Comparison of ENCODE assay signal across 25 mouse cellular contexts in the genomic region with DNA sequence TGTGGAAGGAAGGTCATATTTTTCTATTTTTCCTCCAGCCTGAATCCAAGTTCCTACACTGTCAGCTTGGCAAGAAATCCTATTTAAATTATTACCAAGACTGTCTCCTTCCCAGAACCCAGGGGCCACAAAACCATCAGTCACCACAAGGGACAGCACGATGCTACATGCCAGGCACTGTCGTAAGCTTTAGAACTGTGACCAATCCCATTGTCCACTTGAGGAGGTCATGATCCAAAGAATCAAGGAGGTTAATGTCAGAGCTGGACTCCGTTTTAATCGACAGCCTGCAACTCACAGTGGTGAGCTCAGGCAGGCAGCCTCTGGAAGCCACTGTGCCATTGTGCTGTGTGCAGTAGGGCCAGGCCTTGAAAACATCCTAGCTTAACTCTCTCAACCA. TPM values are rescaled to one million over a fixed set of nuclear protein-coding genes. Genes with fewer than 3 reads are reported as not detected.
DNase-seq lines count a peak whose midpoint lies in the region; ATAC-seq and TF ChIP-seq lines count a peak whose summit lies in the region.
"Had no signal": no experiment of that assay in that cellular context is flagged by ENCODE, and none has a peak within 500 bp of the region (broad histone marks: within the 10 kb centered on the region; RNA-seq: fewer than 3 reads in every experiment).

No protein-coding gene starts in this region.

- no peak overlapping the region for H3K27ac ChIP-seq in hindbrain, postnatal 0 days
- no peak overlapping the region for H3K27ac ChIP-seq in hindbrain, embryonic 13.5 days
- H3K27ac ChIP-seq in neural tube, embryonic 11.5 days (ENCODE audit: low read depth, low read length): 0 out of 2 replicates have a peak overlapping the region, but pooled peaks have one; percentile 47
- H3K27ac ChIP-seq in neural tube, embryonic 15.5 days (replicated peaks): no peak overlapping the region
- H3K27ac ChIP-seq in intestine, postnatal 0 days (ENCODE audit: low read depth, low read length): no peak overlapping the region
- H3K27ac ChIP-seq: forebrain, embryonic 13.5 days; heart, embryonic 10.5 days; liver, embryonic 15.5 days; lung, embryonic 15.5 days; macrophage; neural tube, embryonic 12.5 days had no signal

- H3K27me3 ChIP-seq in hindbrain, postnatal 0 days (ENCODE audit: insufficient read depth, low read length): no peaks in the 10 kb centered on the region
- H3K27me3 ChIP-seq in hindbrain, embryonic 13.5 days: 0 out of 2 replicates have a peak, but pooled peaks cover 3% of the 10 kb centered on the region
- H3K27me3 ChIP-seq in neural tube, embryonic 11.5 days (ENCODE audit: control insufficient read depth, insufficient read depth, low read length): no peaks in the 10 kb centered on the region
- no peaks in the 10 kb centered on the region for H3K27me3 ChIP-seq in neural tube, embryonic 15.5 days (replicated peaks)
- no peaks in the 10 kb centered on the region for H3K27me3 ChIP-seq in intestine, postnatal 0 days (replicated peaks; ENCODE audit: control insufficient read depth, insufficient read depth, low read length)
- H3K27me3 ChIP-seq: CH12.LX; forebrain, embryonic 13.5 days; lung, embryonic 15.5 days; neural tube, embryonic 12.5 days; Patski had no signal

- WGBS in hindbrain, postnatal 0 days: 23% methylated on average over 4 of the region's 4 CpGs
- 20% methylated on average over 4 of the region's 4 CpGs for WGBS in hindbrain, embryonic 13.5 days
- WGBS in neural tube, embryonic 11.5 days: 19% methylated on average over 4 of the region's 4 CpGs
- WGBS in neural tube, embryonic 15.5 days: 27% methylated on average over 4 of the region's 4 CpGs
- 50% methylated on average over 4 of the region's 4 CpGs for WGBS in intestine, postnatal 0 days

- no peak overlapping the region for H3K4me2 ChIP-seq in hindbrain, postnatal 0 days (ENCODE audit: low read depth, low read length)
- no peak overlapping the region for H3K4me2 ChIP-seq in hindbrain, embryonic 13.5 days
- H3K4me2 ChIP-seq in neural tube, embryonic 11.5 days (ENCODE audit: low read depth): no peak overlapping the region
- no peak overlapping the region for H3K4me2 ChIP-seq in neural tube, embryonic 15.5 days
- H3K4me2 ChIP-seq in intestine, postnatal 0 days (replicated peaks; ENCODE audit: low read depth): no peak overlapping the region
- H3K4me2 ChIP-seq: forebrain, embryonic 13.5 days; liver, embryonic 15.5 days; lung, embryonic 15.5 days; neural tube, embryonic 12.5 days had no signal

- no peaks in the 10 kb centered on the region for H3K9me3 ChIP-seq in hindbrain, postnatal 0 days (ENCODE audit: low read length)
- H3K9me3 ChIP-seq in hindbrain, embryonic 13.5 days: no peaks in the 10 kb centered on the region
- H3K9me3 ChIP-seq in neural tube, embryonic 11.5 days (ENCODE audit: control insufficient read depth, low read length): no peaks in the 10 kb centered on the region
- no peaks in the 10 kb centered on the region for H3K9me3 ChIP-seq in neural tube, embryonic 15.5 days (replicated peaks)
- no peaks in the 10 kb centered on the region for H3K9me3 ChIP-seq in intestine, postnatal 0 days (ENCODE audit: control insufficient read depth)
- H3K9me3 ChIP-seq: forebrain, embryonic 13.5 days; G1E; heart, embryonic 10.5 days; liver, embryonic 15.5 days; lung, embryonic 15.5 days; neural tube, embryonic 12.5 days had no signal

- H3K36me3 ChIP-seq in hindbrain, postnatal 0 days (ENCODE audit: insufficient read depth, low read length): no peaks in the 10 kb centered on the region
- H3K36me3 ChIP-seq in hindbrain, embryonic 13.5 days: no peaks in the 10 kb centered on the region
- no peaks in the 10 kb centered on the region for H3K36me3 ChIP-seq in neural tube, embryonic 11.5 days (ENCODE audit: control insufficient read depth, insufficient read depth, low read length)
- H3K36me3 ChIP-seq in neural tube, embryonic 15.5 days: no peaks in the 10 kb centered on the region
- no peaks in the 10 kb centered on the region for H3K36me3 ChIP-seq in intestine, postnatal 0 days (ENCODE audit: control insufficient read depth, insufficient read depth)
- H3K36me3 ChIP-seq: G1E; heart, embryonic 10.5 days; liver, embryonic 15.5 days; lung, embryonic 15.5 days; neural tube, embryonic 12.5 days had no signal

- TF ChIP-seq CTCF in hindbrain, postnatal 0 days (IDR thresholded peaks at IDR 0.05; ENCODE audit: low read depth): 0 out of 2 replicates have a peak, but pooled peaks have one; percentile 19
- TF ChIP-seq CTCF in intestine, postnatal 0 days (IDR thresholded peaks at IDR 0.05; ENCODE audit: low read depth): 0 out of 2 replicates have a peak, but pooled peaks have one; percentile 16

- no peak for ATAC-seq in hindbrain, postnatal 0 days
- no peak for ATAC-seq in hindbrain, embryonic 13.5 days (ENCODE audit: low FRiP score)
- no peak for ATAC-seq in neural tube, embryonic 11.5 days (ENCODE audit: insufficient read depth, low FRiP score, low TSS enrichment)
- ATAC-seq in neural tube, embryonic 15.5 days (ENCODE audit: low FRiP score): no peak
- no peak for ATAC-seq in intestine, postnatal 0 days
- ATAC-seq in monocyte, adult 5-6 weeks (replicated peaks; ENCODE audit: insufficient number of reproducible peaks, low FRiP score, low TSS enrichment, poor library complexity, severe bottlenecking): no peak
- ATAC-seq: forebrain, embryonic 13.5 days; inflammation-experienced regulatory T-cells, adult 6 months; Patski had no signal

- peaks cover 11% of the 10 kb centered on the region for H3K4me1 ChIP-seq in hindbrain, postnatal 0 days (ENCODE audit: insufficient read depth, low read length)
- H3K4me1 ChIP-seq in hindbrain, embryonic 13.5 days (replicated peaks): peaks cover 38% of the 10 kb centered on the region
- H3K4me1 ChIP-seq in neural tube, embryonic 11.5 days (ENCODE audit: control insufficient read depth, insufficient read depth, low read length): peaks cover 27% of the 10 kb centered on the region
- H3K4me1 ChIP-seq in neural tube, embryonic 15.5 days: peaks cover 22% of the 10 kb centered on the region
- no peaks in the 10 kb centered on the region; the same call in 1 of the 2 replicates for H3K4me1 ChIP-seq in intestine, postnatal 0 days (replicated peaks; ENCODE audit: control insufficient read depth, insufficient read depth, low read length)

- no peak overlapping the region for H3K9ac ChIP-seq in hindbrain, postnatal 0 days (replicated peaks; ENCODE audit: low read length)
- no peak overlapping the region for H3K9ac ChIP-seq in hindbrain, embryonic 13.5 days
- no peak overlapping the region for H3K9ac ChIP-seq in neural tube, embryonic 11.5 days (ENCODE audit: low read length)
- no peak overlapping the region for H3K9ac ChIP-seq in neural tube, embryonic 15.5 days (replicated peaks)
- H3K9ac ChIP-seq in intestine, postnatal 0 days (ENCODE audit: low read depth, low read length): no peak overlapping the region
- H3K9ac ChIP-seq: forebrain, embryonic 13.5 days; liver, embryonic 15.5 days; lung, embryonic 15.5 days; neural tube, embryonic 12.5 days had no signal

- no peak overlapping the region for H3K4me3 ChIP-seq in hindbrain, postnatal 0 days (ENCODE audit: low read length)
- no peak overlapping the region for H3K4me3 ChIP-seq in hindbrain, embryonic 13.5 days
- H3K4me3 ChIP-seq in neural tube, embryonic 11.5 days (ENCODE audit: low read depth, low read length): no peak overlapping the region
- H3K4me3 ChIP-seq in neural tube, embryonic 15.5 days (replicated peaks): no peak overlapping the region
- no peak overlapping the region for H3K4me3 ChIP-seq in intestine, postnatal 0 days (ENCODE audit: low read depth, low read length)
- H3K4me3 ChIP-seq: forebrain, embryonic 13.5 days; heart, embryonic 10.5 days; liver, embryonic 15.5 days; lung, embryonic 15.5 days; neural tube, embryonic 12.5 days had no signal

- DNase-seq in hindbrain, postnatal 0 days (ENCODE audit: low spot score): no peak
- DNase-seq in neural tube, embryonic 11.5 days (ENCODE audit: low spot score): no peak
- DNase-seq in heart, adult 11 months: no peak
- DNase-seq: adrenal gland, adult 2 months; B cell, adult 2 months; cerebellum, adult 18-20 months; cerebellum, postnatal 14 days; liver; retina, postnatal 1 day; right cerebral cortex, postnatal 25 days; spleen, adult 18-20 months had no signal

RNA-seq across cellular contexts. Expression of a gene that starts 39.4 kb away (rescaled TPM):
- total RNA-seq in hindbrain, postnatal 0 days (2014; rRNA removed): 53.7 TPM in 2 replicates
- polyA plus RNA-seq in hindbrain, postnatal 0 days (2015; fragmentation: Nextera tagmentation; extraction: Ambion mirVana): 27.7 and 29.6 TPM in 2 replicates
- polyA plus RNA-seq in hindbrain, embryonic 13.5 days (2015; fragmentation: Nextera tagmentation; extraction: Ambion mirVana): 27.0 and 27.9 TPM in 2 replicates
- 25.7 and 29.7 TPM in 2 replicates for polyA plus RNA-seq in neural tube, embryonic 11.5 days (2014; fragmentation: Nextera tagmentation; extraction: Ambion mirVana)
- polyA plus RNA-seq in neural tube, embryonic 15.5 days (2015; fragmentation: Nextera tagmentation; extraction: Ambion mirVana): 26.8 and 27.4 TPM in 2 replicates
- 35.4 and 36.9 TPM in 2 replicates for polyA plus RNA-seq in intestine, postnatal 0 days (2015; fragmentation: Nextera tagmentation; extraction: Ambion mirVana)
- 41.8 to 53.3 TPM (median 41.9 TPM) in 3 replicates for total RNA-seq in monocyte, adult 5-6 weeks (2017)
